Mouse (Mus musculus) lung, postnatal 0 days (tissue): ENCODE measurements at regions not wholly inside any gene's neighbourhood (a gene's known extent, or its start where the extent isn't known, plus 50 kb on each side); places are given as distances from the start of the nearest gene placed in this dataset.

Experiments used
- CTCF ChIP-seq: IDR thresholded peaks from 2 replicates; pipeline ENCODE4 v1.5.1; 2016; ENCODE audit warnings: antibody characterized with exemption, mild to moderate bottlenecking
- EP300 ChIP-seq: IDR thresholded peaks from 2 replicates; pipeline ENCODE4 v1.6.1; 2016; ENCODE audit warnings: antibody characterized with exemption, mild to moderate bottlenecking, control low read depth

DNA sequence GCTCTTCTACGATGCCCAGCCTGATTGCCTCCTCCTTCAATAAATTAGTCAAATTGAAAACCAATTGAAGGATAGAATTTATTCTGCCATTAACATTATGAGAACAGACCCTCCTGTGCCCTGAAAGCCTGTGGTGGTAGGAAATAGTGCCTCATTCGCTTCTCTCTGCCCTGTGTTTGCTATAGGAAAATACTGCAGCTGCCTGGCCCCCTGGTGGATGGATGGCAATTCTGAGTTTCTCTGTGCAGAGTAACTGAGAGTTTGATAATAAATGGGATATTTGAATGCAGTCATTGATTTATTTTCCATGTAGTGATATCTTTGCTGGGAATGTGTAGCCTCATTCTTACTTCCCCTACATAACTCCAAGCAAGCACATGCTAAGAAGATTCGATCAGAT is 85.4 kb upstream of the Calcoco1 start:
- TF ChIP-seq CTCF (peak; percentile 68), EP300 (no peak)
